Mouse (Mus musculus): ENCODE data around the gene Setdb1. TPM values are rescaled to one million over a fixed set of nuclear protein-coding genes. Genes with fewer than 3 reads are reported as not detected.

The Setdb1 gene
- polyA plus RNA-seq, 1 experiment from 2014 or later, result 68.7 TPM

DNA sequence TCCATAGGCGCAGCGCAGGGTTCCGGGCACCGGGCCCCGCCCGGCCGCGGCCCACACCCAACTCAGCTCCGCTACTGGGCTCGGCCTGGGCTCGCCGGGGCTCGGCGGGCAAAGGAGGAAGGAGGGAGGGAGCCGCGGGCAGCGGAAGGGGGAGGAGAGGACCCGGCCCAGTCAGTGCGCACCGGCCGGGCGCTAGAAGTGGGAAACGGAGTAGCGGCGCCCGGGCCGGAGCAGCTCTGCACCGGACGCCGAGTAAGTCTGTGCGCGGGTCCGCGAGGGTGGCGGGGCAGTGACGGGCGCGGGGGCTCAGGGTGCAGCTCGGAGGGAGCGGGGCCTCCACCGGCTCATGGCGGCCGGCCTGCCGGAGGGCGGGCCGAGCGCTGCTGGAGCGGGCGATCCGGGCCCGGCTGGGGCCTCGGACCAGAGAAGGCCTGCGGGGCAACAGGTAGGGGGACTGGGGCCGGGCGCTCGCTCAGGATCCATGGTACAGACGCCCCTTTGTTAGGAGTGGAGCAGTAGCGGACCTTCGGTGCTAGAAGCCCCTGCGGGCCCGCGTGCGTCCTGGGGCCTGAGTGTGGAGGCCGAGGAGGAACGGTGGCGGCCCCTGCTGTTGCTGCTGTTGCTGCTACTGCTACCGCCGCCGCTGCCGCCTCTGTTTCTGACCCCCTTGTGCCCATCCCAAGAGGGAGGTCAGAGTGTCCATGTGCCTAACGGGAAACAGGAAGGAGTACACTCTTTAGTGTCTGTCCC lies 41.7 kb downstream of the Setdb1 start:
- Histone ChIP-seq H3K4me1 (ENCODE audit: control insufficient read depth, insufficient read depth, low read length) (peaks cover 18% of the 10 kb centered on the region; the same call in 1 of the 2 replicates), H3K4me3 (ENCODE audit: low read depth, low read length) (peak overlapping the region; percentile 80), H3K4me2 (ENCODE audit: low read depth) (peak overlapping the region; percentile 68), H3K9me3 (ENCODE audit: control insufficient read depth, low read length) (no peaks in the 10 kb centered on the region), H3K36me3 (ENCODE audit: control insufficient read depth, insufficient read depth, low read length) (peaks cover 1% of the 10 kb centered on the region), H3K27me3 (ENCODE audit: control insufficient read depth, insufficient read depth, low read length) (no peaks in the 10 kb centered on the region), H3K9ac (ENCODE audit: low read length) (peak overlapping the region; percentile 97), H3K27ac (ENCODE audit: low read depth, low read length) (peak overlapping the region; percentile 89)
- peak; percentile 89 for ATAC-seq (ENCODE audit: insufficient read depth, low FRiP score, low TSS enrichment)
- peak; percentile 89 for DNase-seq (ENCODE audit: low spot score)
- WGBS, result under 1% methylated on average over 68 of the region's 71 CpGs

GRCm38 (mm10) chr3:95314486-95315093 lies 42.4 kb downstream of the Setdb1 start, which contains the start of gene Cers2:
Cers2 (plus strand) TSS chr3:95314791.
- peak within 1 kb of the TSS; percentile 89 for H3K27ac ChIP-seq (ENCODE audit: low read depth, low read length)

DNA sequence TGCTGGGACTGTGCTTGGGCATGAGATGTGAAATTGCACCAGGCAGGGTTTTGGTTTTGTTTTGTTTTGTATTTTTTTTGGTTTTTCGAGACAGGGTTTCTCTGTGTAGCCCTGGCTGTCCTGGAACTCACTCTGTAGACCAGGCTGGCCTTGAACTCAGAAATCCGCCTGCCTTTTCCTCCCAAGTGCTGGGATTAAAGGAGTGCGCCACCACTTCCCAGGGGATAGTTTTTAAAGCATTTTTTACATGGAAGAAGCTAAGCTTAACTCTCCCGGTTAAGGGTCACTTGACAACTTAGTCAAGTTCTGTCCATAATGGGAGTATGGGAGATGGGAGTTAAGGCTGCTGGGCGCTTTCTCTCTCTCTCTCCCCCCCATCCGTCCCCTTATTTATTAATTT lies 42.9 kb downstream of the Setdb1 start:
- H3K4me3 ChIP-seq (ENCODE audit: low read depth, low read length), result no peak overlapping the region
- H3K9me3 ChIP-seq (ENCODE audit: control insufficient read depth, low read length), result no peaks in the 10 kb centered on the region
- no peak overlapping the region for H3K27ac ChIP-seq (ENCODE audit: low read depth, low read length)
- no peaks in the 10 kb centered on the region for H3K36me3 ChIP-seq (ENCODE audit: control insufficient read depth, insufficient read depth, low read length)
- H3K27me3 ChIP-seq (ENCODE audit: control insufficient read depth, insufficient read depth, low read length), result no peaks in the 10 kb centered on the region
- DNase-seq (ENCODE audit: low spot score) (no peak), ATAC-seq (ENCODE audit: insufficient read depth, low FRiP score, low TSS enrichment) (no peak)
- peak overlapping the region; percentile 68; the same call in 1 of the 2 replicates for H3K4me2 ChIP-seq (ENCODE audit: low read depth)
- peaks cover 18% of the 10 kb centered on the region; the same call in 1 of the 2 replicates for H3K4me1 ChIP-seq (ENCODE audit: control insufficient read depth, insufficient read depth, low read length)
- no peak overlapping the region; the same call in 1 of the 2 replicates for H3K9ac ChIP-seq (ENCODE audit: low read length)
- 67% methylated on average over 6 of the region's 6 CpGs for WGBS

More at GRCm38 (mm10) chr3:95314486-95315093, 42.4 kb downstream of the Setdb1 start, which contains the start of gene Cers2:
- no peak for DNase-seq (ENCODE audit: low spot score)
- Histone ChIP-seq H3K9me3 (ENCODE audit: control insufficient read depth, low read length) (no peaks in the 10 kb centered on the region), H3K4me1 (ENCODE audit: control insufficient read depth, insufficient read depth, low read length) (peaks cover 18% of the 10 kb centered on the region; the same call in 1 of the 2 replicates), H3K36me3 (ENCODE audit: control insufficient read depth, insufficient read depth, low read length) (no peaks in the 10 kb centered on the region), H3K4me3 (ENCODE audit: low read depth, low read length) (peak within 1 kb of the TSS; percentile 80), H3K27me3 (ENCODE audit: control insufficient read depth, insufficient read depth, low read length) (no peaks in the 10 kb centered on the region), H3K4me2 (ENCODE audit: low read depth) (peak within 1 kb of the TSS; percentile 68), H3K9ac (ENCODE audit: low read length) (peak within 1 kb of the TSS; percentile 97)
- peak; percentile 60 for ATAC-seq (ENCODE audit: insufficient read depth, low FRiP score, low TSS enrichment)
- 3% methylated on average over 27 of the region's 27 CpGs for WGBS

- Histone ChIP-seq H3K27me3 (ENCODE audit: control insufficient read depth, insufficient read depth, low read length) (no peaks in the 10 kb centered on the region), H3K9ac (ENCODE audit: low read length) (no peak overlapping the region), H3K9me3 (ENCODE audit: control insufficient read depth, low read length) (no peaks in the 10 kb centered on the region), H3K4me1 (ENCODE audit: control insufficient read depth, insufficient read depth, low read length) (peaks cover 15% of the 10 kb centered on the region; the same call in 1 of the 2 replicates), H3K4me3 (ENCODE audit: low read depth, low read length) (no peak overlapping the region), H3K36me3 (ENCODE audit: control insufficient read depth, insufficient read depth, low read length) (no peaks in the 10 kb centered on the region), H3K4me2 (ENCODE audit: low read depth) (no peak overlapping the region), H3K27ac (ENCODE audit: low read depth, low read length) (no peak overlapping the region)
- DNase-seq (ENCODE audit: low spot score), result no peak
- 42% methylated on average over 7 of the region's 7 CpGs for WGBS
- ATAC-seq (ENCODE audit: insufficient read depth, low FRiP score, low TSS enrichment), result no peak
Observed at GRCm38 (mm10) chr3:95313476-95313875, 43.5 kb downstream of the Setdb1 start.

DNA sequence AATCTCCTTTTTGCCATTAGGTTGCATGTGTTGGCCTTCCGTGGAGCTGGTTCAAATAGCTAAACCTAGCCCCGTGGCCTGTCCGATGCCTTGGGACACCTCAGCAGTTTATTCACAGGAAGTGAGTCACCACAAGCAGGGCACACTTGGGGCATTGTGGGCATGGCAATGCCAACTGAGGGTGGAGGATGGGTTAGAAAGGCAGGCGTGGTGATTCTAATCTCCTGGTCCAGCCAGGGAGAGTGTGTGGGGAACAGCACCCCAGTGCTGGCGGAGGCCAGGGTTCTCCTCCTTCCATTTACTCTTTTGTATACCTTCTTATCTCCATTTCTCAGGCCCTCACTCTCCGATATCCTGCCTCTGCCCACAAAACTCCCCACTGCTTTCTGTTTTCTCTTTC lies 44.4 kb downstream of the Setdb1 start:
- 83% methylated on average over 6 of the region's 6 CpGs for WGBS
- H3K9ac ChIP-seq (ENCODE audit: low read length), result no peak overlapping the region
- DNase-seq (ENCODE audit: low spot score), result no peak
- no peak for ATAC-seq (ENCODE audit: insufficient read depth, low FRiP score, low TSS enrichment)
- no peaks in the 10 kb centered on the region for H3K27me3 ChIP-seq (ENCODE audit: control insufficient read depth, insufficient read depth, low read length)
- no peaks in the 10 kb centered on the region for H3K36me3 ChIP-seq (ENCODE audit: control insufficient read depth, insufficient read depth, low read length)
- H3K4me3 ChIP-seq (ENCODE audit: low read depth, low read length), result no peak overlapping the region
- no peak overlapping the region for H3K4me2 ChIP-seq (ENCODE audit: low read depth)
- H3K9me3 ChIP-seq (ENCODE audit: control insufficient read depth, low read length), result no peaks in the 10 kb centered on the region
- H3K27ac ChIP-seq (ENCODE audit: low read depth, low read length), result no peak overlapping the region
- peaks cover 11% of the 10 kb centered on the region; the same call in 1 of the 2 replicates for H3K4me1 ChIP-seq (ENCODE audit: control insufficient read depth, insufficient read depth, low read length)

- H3K27me3 ChIP-seq (ENCODE audit: control insufficient read depth, insufficient read depth, low read length), result no peaks in the 10 kb centered on the region
- ATAC-seq (ENCODE audit: insufficient read depth, low FRiP score, low TSS enrichment) (no peak), DNase-seq (ENCODE audit: low spot score) (peak; percentile 73)
- no peaks in the 10 kb centered on the region for H3K9me3 ChIP-seq (ENCODE audit: control insufficient read depth, low read length)
- no peaks in the 10 kb centered on the region for H3K36me3 ChIP-seq (ENCODE audit: control insufficient read depth, insufficient read depth, low read length)
- peaks cover 6% of the 10 kb centered on the region; the same call in 1 of the 2 replicates for H3K4me1 ChIP-seq (ENCODE audit: control insufficient read depth, insufficient read depth, low read length)
- 68% methylated on average over 9 of the region's 9 CpGs for WGBS
- no peak overlapping the region for H3K4me3 ChIP-seq (ENCODE audit: low read depth, low read length)
- H3K4me2 ChIP-seq (ENCODE audit: low read depth), result no peak overlapping the region
- H3K27ac ChIP-seq (ENCODE audit: low read depth, low read length), result no peak overlapping the region
- H3K9ac ChIP-seq (ENCODE audit: low read length), result no peak overlapping the region
Observed at GRCm38 (mm10) chr3:95310968-95311882, 45.8 kb downstream of the Setdb1 start.

GRCm38 (mm10) chr3:95310496-95310895 lies 46.5 kb downstream of the Setdb1 start:
- no peak for DNase-seq (ENCODE audit: low spot score)
- no peak for ATAC-seq (ENCODE audit: insufficient read depth, low FRiP score, low TSS enrichment)
- WGBS, result 71% methylated on average over 3 of the region's 3 CpGs
- no peaks in the 10 kb centered on the region for H3K36me3 ChIP-seq (ENCODE audit: control insufficient read depth, insufficient read depth, low read length)
- no peak overlapping the region for H3K27ac ChIP-seq (ENCODE audit: low read depth, low read length)
- H3K27me3 ChIP-seq (ENCODE audit: control insufficient read depth, insufficient read depth, low read length), result no peaks in the 10 kb centered on the region
- no peak overlapping the region for H3K4me2 ChIP-seq (ENCODE audit: low read depth)
- H3K4me1 ChIP-seq (ENCODE audit: control insufficient read depth, insufficient read depth, low read length), result no peaks in the 10 kb centered on the region; the same call in 1 of the 2 replicates
- H3K4me3 ChIP-seq (ENCODE audit: low read depth, low read length), result no peak overlapping the region
- H3K9me3 ChIP-seq (ENCODE audit: control insufficient read depth, low read length), result no peaks in the 10 kb centered on the region
- H3K9ac ChIP-seq (ENCODE audit: low read length), result no peak overlapping the region

GRCm38 (mm10) chr3:95307100-95307499 lies 49.9 kb downstream of the Setdb1 start, which contains the start of gene Anxa9:
Anxa9 (minus strand) TSS chr3:95307176.
- Histone ChIP-seq H3K4me2 (ENCODE audit: low read depth) (no peak within 1 kb of the TSS), H3K27me3 (ENCODE audit: control insufficient read depth, insufficient read depth, low read length) (no peaks in the 10 kb centered on the region), H3K4me1 (ENCODE audit: control insufficient read depth, insufficient read depth, low read length) (no peaks in the 10 kb centered on the region), H3K36me3 (ENCODE audit: control insufficient read depth, insufficient read depth, low read length) (no peaks in the 10 kb centered on the region), H3K9me3 (ENCODE audit: control insufficient read depth, low read length) (no peaks in the 10 kb centered on the region), H3K9ac (ENCODE audit: low read length) (no peak within 1 kb of the TSS), H3K27ac (ENCODE audit: low read depth, low read length) (no peak within 1 kb of the TSS), H3K4me3 (ENCODE audit: low read depth, low read length) (no peak within 1 kb of the TSS)
- DNase-seq (ENCODE audit: low spot score), result no peak
- ATAC-seq (ENCODE audit: insufficient read depth, low FRiP score, low TSS enrichment), result no peak
- WGBS, result 66% methylated on average over 7 of the region's 7 CpGs

Measured in neural tube, embryonic 11.5 days (tissue).